Mouse (Mus musculus) G1E (cell line): ENCODE measurements around the gene Coa3. TPM values are rescaled to one million over a fixed set of nuclear protein-coding genes. Genes with fewer than 3 reads are reported as not detected.
A peak's percentile ranks its signal among the peaks of the same experiment; 100 is the strongest.

Experiments used
- ATAC-seq: 2 replicates; pipeline ENCODE4 v1.8.0; 2016; ENCODE audit warnings: mild to moderate bottlenecking; ENCODE audit not compliant: insufficient number of reproducible peaks, poor library complexity, low FRiP score, severe bottlenecking; ENCODE audit errors: extremely low read depth
- DNase-seq: peaks from one replicate; pipeline ENCODE4 v3.0.0; 2012; ENCODE audit warnings: low spot score
- H3K27me3 ChIP-seq: 2 replicates; pipeline ENCODE4 v1.6.1; 2012; ENCODE audit warnings: mild to moderate bottlenecking, low read length, inconsistent platforms; ENCODE audit not compliant: insufficient read depth
- H3K36me3 ChIP-seq: replicated peaks from 2 replicates; pipeline ENCODE3; 2012; ENCODE audit warnings: mild to moderate bottlenecking, inconsistent platforms
- H3K4me1 ChIP-seq: 2 replicates; pipeline ENCODE4 v1.6.1; 2012; ENCODE audit warnings: low read depth, low read length, inconsistent platforms, mixed read lengths; ENCODE audit not compliant: insufficient read depth
- H3K4me3 ChIP-seq: 2 replicates; pipeline ENCODE4 v1.5.1; 2012; ENCODE audit warnings: low read depth, mild to moderate bottlenecking, inconsistent platforms, low read length, moderate library complexity, mixed read lengths
- H3K9me3 ChIP-seq: replicated peaks from 2 replicates; pipeline ENCODE4 v1.6.1; 2012; ENCODE audit warnings: inconsistent platforms
- CTCF ChIP-seq: IDR thresholded peaks from 2 replicates; pipeline ENCODE4 v1.5.1; 2012; ENCODE audit warnings: low read depth, low read length, inconsistent platforms, mixed read lengths
- GATA1 ChIP-seq: IDR thresholded peaks from 2 replicates; pipeline ENCODE4 v1.6.1; 2012; ENCODE audit warnings: borderline replicate concordance, low read length, inconsistent platforms, mixed read lengths
- GATA2 ChIP-seq: IDR thresholded peaks from 2 replicates; pipeline ENCODE4 v1.6.1; 2012; ENCODE audit warnings: low read depth, low read length, inconsistent platforms, borderline replicate concordance
- POLR2AphosphoS5 ChIP-seq: IDR thresholded peaks from 2 replicates; pipeline ENCODE4 v1.6.1; 2012; ENCODE audit warnings: low read depth, low read length, inconsistent platforms; ENCODE audit not compliant: insufficient replicate concordance
- TAL1 ChIP-seq: conservative IDR thresholded peaks from 2 replicates; pipeline ENCODE4 v1.6.1; 2012; ENCODE audit warnings: low read depth, low read length, inconsistent platforms, mixed read lengths
- polyA plus RNA-seq: library from polyadenylated mRNA; stranded (reverse); fragments of >175 nt; gene quantifications from 2 replicates; pipeline ENCODE4 v1.2.3, GENCODE M21; 2012
- total RNA-seq, 2 experiments: library from RNA; stranded (forward) in 1 of 2; stranded (reverse) in 1 of 2; fragments of 200-1000 nt in 1 of 2; fragments of >200 nt in 1 of 2; fragmentation: Nextera tagmentation in 1 of 2; gene quantifications; 2 replicates each; pipeline ENCODE4 v1.2.3; 2014 to 2017

Gene Coa3
- total and polyA plus RNA-seq, 3 experiments, result 39.8 to 58.1 (median 52.6) TPM

DNA sequence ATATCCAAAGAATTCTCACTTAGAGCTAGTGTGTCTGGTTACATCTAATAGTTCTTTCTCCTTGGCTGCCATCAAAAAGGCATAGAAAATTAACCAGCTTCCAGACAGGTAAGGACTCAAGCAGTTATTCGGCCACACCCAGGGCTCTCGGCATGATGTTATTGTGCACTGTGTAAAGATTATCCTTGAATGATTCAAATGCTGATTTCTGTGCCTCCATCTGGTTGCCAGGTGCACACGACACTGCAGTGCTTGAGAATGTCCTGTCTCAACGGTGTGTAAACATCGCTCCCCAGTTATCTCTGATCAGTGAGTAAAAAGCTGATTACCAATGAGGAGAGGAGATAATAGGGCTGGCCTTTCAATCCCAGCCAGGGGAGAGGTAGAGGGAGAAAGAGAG is 28.8 kb upstream of the Coa3 start:
- Histone ChIP-seq H3K4me1 (peaks cover 9% of the 10 kb centered on the region; the same call in 1 of the 2 replicates), H3K27me3 (peaks cover 3% of the 10 kb centered on the region; the same call in 1 of the 2 replicates), H3K9me3 (no peaks in the 10 kb centered on the region), H3K36me3 (no peaks in the 10 kb centered on the region), H3K4me3 (no peak overlapping the region)
- TF ChIP-seq CTCF, result no peak
- TF ChIP-seq GATA1, result no peak
- no peak for TF ChIP-seq POLR2AphosphoS5
- no peak for TF ChIP-seq TAL1
- TF ChIP-seq GATA2, result no peak
- no peak for ATAC-seq
- DNase-seq, result no peak

GRCm38 (mm10) chr11:101302004-101302798 is 23.3 kb upstream of the Coa3 start, which contains the start of gene Becn1:
TSS of gene Becn1 (minus strand) at chr11:101302286.
- peak; percentile 91 for DNase-seq
- H3K27me3 ChIP-seq, result no peaks in the 10 kb centered on the region
- H3K4me3 ChIP-seq, result peak within 1 kb of the TSS; percentile 83
- H3K36me3 ChIP-seq, result peaks cover 40% of the 10 kb centered on the region
- peaks cover 28% of the 10 kb centered on the region for H3K4me1 ChIP-seq
- H3K9me3 ChIP-seq, result no peaks in the 10 kb centered on the region
- TF ChIP-seq CTCF, result peak; percentile 93
- no peak for TF ChIP-seq GATA1
- peak; percentile 93 for ATAC-seq

GRCm38 (mm10) chr11:101301299-101302003 is 22.5 kb upstream of the Coa3 start:
- Histone ChIP-seq H3K9me3 (no peaks in the 10 kb centered on the region), H3K4me3 (peak overlapping the region; percentile 83), H3K36me3 (peaks cover 47% of the 10 kb centered on the region), H3K4me1 (peaks cover 28% of the 10 kb centered on the region), H3K27me3 (no peaks in the 10 kb centered on the region)
- ATAC-seq (no peak), DNase-seq (no peak)
- TF ChIP-seq POLR2AphosphoS5, result no peak
- no peak for TF ChIP-seq GATA1
- no peak for TF ChIP-seq TAL1

GRCm38 (mm10) chr11:101300881-101301280 is 22.0 kb upstream of the Coa3 start:
- no peaks in the 10 kb centered on the region for H3K9me3 ChIP-seq
- peaks cover 28% of the 10 kb centered on the region for H3K4me1 ChIP-seq
- no peak for DNase-seq
- H3K36me3 ChIP-seq, result peaks cover 53% of the 10 kb centered on the region
- ATAC-seq, result no peak
- H3K4me3 ChIP-seq, result peak overlapping the region; percentile 83
- TF ChIP-seq POLR2AphosphoS5, result no peak
- TF ChIP-seq TAL1, result no peak
- TF ChIP-seq GATA1, result no peak
- TF ChIP-seq CTCF, result no peak
- TF ChIP-seq GATA2, result no peak
- H3K27me3 ChIP-seq, result no peaks in the 10 kb centered on the region

GRCm38 (mm10) chr11:101295191-101295590 is 16.3 kb upstream of the Coa3 start:
- no peak for TF ChIP-seq GATA2
- no peak for TF ChIP-seq GATA1

GRCm38 (mm10) chr11:101291231-101291630 is 12.3 kb upstream of the Coa3 start:
- no peaks in the 10 kb centered on the region for H3K9me3 ChIP-seq
- ATAC-seq (no peak), DNase-seq (no peak)
- no peak overlapping the region for H3K4me3 ChIP-seq
- no peaks in the 10 kb centered on the region for H3K27me3 ChIP-seq
- H3K4me1 ChIP-seq, result no peaks in the 10 kb centered on the region
- TF ChIP-seq POLR2AphosphoS5 (no peak), CTCF (no peak), GATA2 (no peak), TAL1 (no peak), GATA1 (no peak)
- peaks cover 96% of the 10 kb centered on the region for H3K36me3 ChIP-seq

More at GRCm38 (mm10) chr11:101295191-101295590, 16.3 kb upstream of the Coa3 start:
- DNase-seq, result no peak
- H3K4me1 ChIP-seq, result peaks cover 6% of the 10 kb centered on the region
- peaks cover 100% of the 10 kb centered on the region for H3K36me3 ChIP-seq
- no peak for ATAC-seq
- no peak overlapping the region for H3K4me3 ChIP-seq
- H3K27me3 ChIP-seq, result no peaks in the 10 kb centered on the region
- H3K9me3 ChIP-seq, result no peaks in the 10 kb centered on the region
